Mouse (Mus musculus) spleen, adult 12 weeks (tissue): Measurements from ENCODE around the gene Med28.

ENCODE experiments used
- DNase-seq: peaks from one replicate; pipeline ENCODE4 v3.0.0; 2022; ENCODE audit warnings: low spot score

The Med28 gene

GRCm38 (mm10) chr5:45513511-45513910, 6.5 kb upstream of the Med28 start:
- DNase-seq, result no peak

- no peak for DNase-seq
Observed at GRCm38 (mm10) chr5:45514599-45514998, 5.4 kb upstream of the Med28 start.

- DNase-seq, result no peak
Observed at GRCm38 (mm10) chr5:45515151-45515743, 4.8 kb upstream of the Med28 start.

DNA sequence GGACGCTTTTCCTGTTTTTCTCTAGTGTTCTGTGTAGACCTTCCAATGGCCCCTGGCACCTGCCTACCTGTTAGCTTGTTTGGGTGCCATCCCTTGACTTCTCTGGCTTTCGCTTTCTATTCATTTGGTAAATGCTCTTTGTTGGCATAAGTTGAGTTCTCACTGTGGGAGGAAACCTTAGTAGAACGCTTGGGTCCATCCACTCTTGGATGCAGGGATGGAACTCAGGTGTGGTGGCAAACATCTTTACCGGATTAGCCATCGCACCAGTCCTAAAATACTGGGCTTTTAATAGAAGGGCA, 731 bp downstream of the Med28 start:
- DNase-seq, result no peak

DNA sequence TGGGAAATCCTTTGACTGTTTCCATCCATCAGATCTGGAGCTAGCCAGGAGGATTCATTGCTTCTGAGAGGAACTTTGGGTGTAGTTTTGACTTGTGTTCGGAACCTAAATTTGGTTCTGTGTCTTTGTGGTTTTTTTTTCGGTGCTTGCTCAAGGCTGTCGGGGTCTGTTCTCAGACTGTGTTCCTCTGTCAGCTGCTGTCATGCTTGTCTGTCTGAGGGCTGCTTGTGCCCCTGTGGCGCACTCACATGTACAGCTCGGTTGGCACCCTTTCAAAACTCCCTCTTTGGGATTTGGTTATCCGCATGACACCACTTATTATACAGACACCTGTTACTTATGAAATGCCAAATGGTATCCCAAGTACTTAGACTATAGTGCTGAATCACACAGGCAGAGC, 1.6 kb downstream of the Med28 start:
- DNase-seq, result no peak

GRCm38 (mm10) chr5:45525101-45525500, 5.1 kb downstream of the Med28 start:
- DNase-seq, result no peak

- DNase-seq, result no peak
Observed at GRCm38 (mm10) chr5:45526338-45526737, 6.3 kb downstream of the Med28 start.

DNA sequence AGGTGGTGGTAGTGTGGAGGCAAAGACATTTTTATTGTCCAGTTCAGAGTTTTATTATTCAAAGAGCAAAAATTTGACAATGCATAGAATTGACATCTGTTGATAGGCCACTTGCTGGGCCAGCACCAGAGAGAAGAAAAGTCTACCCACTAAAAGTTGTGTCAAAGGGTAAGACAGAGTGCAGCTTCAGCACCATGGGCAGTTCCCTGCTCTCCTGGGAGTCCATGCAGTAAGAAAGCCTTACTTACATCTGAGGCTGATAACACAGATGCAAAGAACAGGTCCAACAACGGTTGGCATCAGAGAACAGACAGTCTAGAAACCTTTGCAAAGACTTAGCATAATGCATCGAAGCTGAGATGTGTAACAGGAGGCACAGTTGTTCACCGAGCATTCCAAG, 9.7 kb downstream of the Med28 start:
- DNase-seq, result no peak

GRCm38 (mm10) chr5:45534319-45535098, 14.5 kb downstream of the Med28 start:
- no peak for DNase-seq

GRCm38 (mm10) chr5:45535177-45535576, 15.1 kb downstream of the Med28 start:
- no peak for DNase-seq

GRCm38 (mm10) chr5:45539502-45539901, 19.5 kb downstream of the Med28 start:
- DNase-seq, result no peak

GRCm38 (mm10) chr5:45543374-45543773, 23.3 kb downstream of the Med28 start:
- no peak for DNase-seq

GRCm38 (mm10) chr5:45549586-45549985, 29.6 kb downstream of the Med28 start:
- no peak for DNase-seq

GRCm38 (mm10) chr5:45564054-45564453, 44.0 kb downstream of the Med28 start:
- DNase-seq, result no peak

GRCm38 (mm10) chr5:45565829-45566228, 45.8 kb downstream of the Med28 start:
- DNase-seq, result no peak

GRCm38 (mm10) chr5:45572816-45573215, 52.8 kb downstream of the Med28 start:
- no peak for DNase-seq

GRCm38 (mm10) chr5:45576716-45577115, 56.7 kb downstream of the Med28 start:
- no peak for DNase-seq

DNA sequence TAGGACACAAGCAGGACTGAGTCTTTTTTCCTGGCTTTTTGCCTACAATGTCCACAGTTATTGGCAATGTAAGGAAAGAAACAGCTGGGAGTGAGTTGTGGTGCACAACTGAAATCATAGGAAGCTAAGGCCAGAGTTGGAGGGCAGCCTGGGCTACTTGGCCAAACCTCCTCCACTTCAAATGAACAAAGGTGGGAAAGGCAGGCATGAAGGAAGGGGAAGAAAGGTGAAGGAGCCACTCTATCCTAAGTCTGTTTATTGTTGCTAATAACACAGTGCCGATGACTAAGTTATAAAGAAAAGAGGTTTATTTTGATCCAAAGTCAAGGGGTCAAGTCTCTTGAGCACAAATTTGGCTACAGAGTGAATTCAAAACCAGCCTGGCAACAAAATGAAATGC, 57.3 kb downstream of the Med28 start:
- no peak for DNase-seq
